Mouse (Mus musculus) liver, postnatal 0 days (tissue): ENCODE measurements around the gene Zfp64.

Source experiments
- CTCF ChIP-seq: sonication (generic); IDR thresholded peaks from 2 replicates; pipeline ENCODE4 v1.5.1; 2016; ENCODE audit warnings: antibody characterized with exemption, low read depth
- EP300 ChIP-seq: IDR thresholded peaks from 2 replicates; pipeline ENCODE4 v1.6.1; 2016; ENCODE audit warnings: antibody characterized with exemption, low read depth, mild to moderate bottlenecking

DNA sequence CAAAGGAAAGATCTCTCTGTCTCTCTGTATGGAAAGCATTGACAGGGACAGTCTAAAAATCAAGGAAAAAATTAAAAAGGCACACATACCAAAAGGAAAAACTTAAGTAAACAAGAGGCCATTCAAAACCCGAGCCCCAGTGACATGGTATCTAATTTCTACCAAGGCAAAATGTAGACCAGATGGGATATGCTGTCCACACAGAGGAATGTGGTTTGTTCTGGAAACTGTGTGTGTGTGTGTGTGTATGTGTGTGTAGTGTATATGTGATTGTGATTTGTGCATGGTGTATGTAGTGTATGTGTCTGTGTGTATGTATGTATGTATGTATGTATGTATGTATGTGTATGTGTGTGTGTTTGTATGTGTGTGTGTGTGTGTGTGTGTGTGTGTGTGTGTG is 100.6 kb downstream of the Zfp64 start:
- no peak for TF ChIP-seq EP300
- no peak for TF ChIP-seq CTCF
